Mouse (Mus musculus) neural tube, embryonic 14.5 days (tissue): ENCODE measurements at regions not wholly inside any gene's neighbourhood (a gene's known extent, or its start where the extent isn't known, plus 50 kb on each side); places are given as distances from the start of the nearest gene placed in this dataset.
A peak's percentile ranks its signal among the peaks of the same experiment; 100 is the strongest.

Source experiments
- ATAC-seq: fragments of 200-750 bp; cut with Nextera tagmentation; 2 replicates; pipeline ENCODE4 v1.8.0; 2017; ENCODE audit warnings: low read depth, mild to moderate bottlenecking, moderate TSS enrichment, moderate library complexity
- H3K27ac ChIP-seq: fragments of 300-500 bp; sonication (generic); 2 replicates; pipeline ENCODE4 v1.5.1; 2014; ENCODE audit warnings: low read depth, mild to moderate bottlenecking, control low read depth, low read length, moderate library complexity, mixed read lengths
- H3K27me3 ChIP-seq: fragments of 300-500 bp; sonication (generic); 2 replicates; pipeline ENCODE4 v1.6.1; 2014; ENCODE audit warnings: low read length; ENCODE audit not compliant: control insufficient read depth, insufficient read depth
- H3K36me3 ChIP-seq: fragments of 300-500 bp; sonication (generic); 2 replicates; pipeline ENCODE4 v1.6.1; 2014; ENCODE audit warnings: low read length, mixed read lengths; ENCODE audit not compliant: control insufficient read depth, insufficient read depth
- H3K4me1 ChIP-seq: fragments of 300-500 bp; sonication (generic); 2 replicates; pipeline ENCODE4 v1.6.1; 2014; ENCODE audit warnings: low read length; ENCODE audit not compliant: control insufficient read depth, insufficient read depth
- H3K4me2 ChIP-seq: fragments of 300-500 bp; sonication (generic); 2 replicates; pipeline ENCODE4 v1.6.1; 2014; ENCODE audit warnings: mild to moderate bottlenecking, low read depth, low read length, control low read depth
- H3K4me3 ChIP-seq: fragments of 300-500 bp; sonication (generic); 2 replicates; pipeline ENCODE4 v1.5.1; 2014; ENCODE audit warnings: low read depth, low read length, control low read depth, mixed read lengths
- H3K9ac ChIP-seq: fragments of 300-500 bp; sonication (generic); replicated peaks from 2 replicates; pipeline ENCODE4 v1.6.1; 2014; ENCODE audit warnings: low read depth, mild to moderate bottlenecking, control low read depth, low read length, mixed read lengths
- H3K9me3 ChIP-seq: fragments of 300-500 bp; sonication (generic); 2 replicates; pipeline ENCODE4 v1.6.1; 2016; ENCODE audit warnings: low read length; ENCODE audit not compliant: control insufficient read depth
- WGBS: fragments of 180-500 bp; shearing (Covaris S2); extraction: QIAGEN DNeasy Blood & Tissue Kit; methylation state at CpG from one replicate; pipeline ENCODE4 v1.1.7; 2014; 5-methylcytosine and 5-hydroxymethylcytosine counted together

DNA sequence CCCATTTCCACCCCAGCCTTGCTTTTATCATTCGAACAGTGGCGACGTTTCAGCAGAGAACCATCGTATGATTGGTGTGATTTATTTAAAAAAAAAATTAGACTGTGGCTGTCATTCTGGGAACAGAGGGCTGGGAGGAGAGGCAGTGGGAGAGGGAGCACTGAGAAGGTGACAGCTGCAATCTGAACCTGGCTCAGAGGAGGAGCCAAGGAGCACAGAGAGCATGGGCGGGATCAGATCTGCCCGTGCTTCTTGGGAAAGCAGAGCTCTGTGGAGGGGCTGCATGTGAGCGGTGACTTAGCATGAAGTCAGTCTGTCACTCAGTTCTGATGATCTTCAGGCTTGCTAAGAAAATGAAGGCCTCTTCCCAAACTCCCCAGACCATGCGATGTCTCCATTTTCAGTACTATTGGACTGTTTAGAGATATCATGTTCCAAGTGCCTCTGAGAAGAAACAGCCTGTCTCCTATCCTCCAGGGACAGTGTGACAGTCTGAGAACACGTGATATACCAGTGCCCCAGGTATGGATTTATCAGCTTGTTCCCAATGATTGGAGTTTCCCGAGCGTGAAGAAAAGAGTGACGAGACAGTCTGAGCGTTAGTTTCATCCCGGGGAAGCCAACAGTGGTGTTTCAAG, 129.3 kb downstream of the Nufip1 start:
- H3K9me3 ChIP-seq: no peaks in the 10 kb centered on the region
- H3K4me3 ChIP-seq: no peak overlapping the region
- no peak overlapping the region for H3K27ac ChIP-seq
- H3K36me3 ChIP-seq: no peaks in the 10 kb centered on the region
- H3K9ac ChIP-seq: no peak overlapping the region
- ATAC-seq: no peak
- H3K27me3 ChIP-seq: no peaks in the 10 kb centered on the region
- H3K4me1 ChIP-seq: no peaks in the 10 kb centered on the region
- WGBS: 85% methylated on average over 14 of the region's 14 CpGs
- no peak overlapping the region for H3K4me2 ChIP-seq

DNA sequence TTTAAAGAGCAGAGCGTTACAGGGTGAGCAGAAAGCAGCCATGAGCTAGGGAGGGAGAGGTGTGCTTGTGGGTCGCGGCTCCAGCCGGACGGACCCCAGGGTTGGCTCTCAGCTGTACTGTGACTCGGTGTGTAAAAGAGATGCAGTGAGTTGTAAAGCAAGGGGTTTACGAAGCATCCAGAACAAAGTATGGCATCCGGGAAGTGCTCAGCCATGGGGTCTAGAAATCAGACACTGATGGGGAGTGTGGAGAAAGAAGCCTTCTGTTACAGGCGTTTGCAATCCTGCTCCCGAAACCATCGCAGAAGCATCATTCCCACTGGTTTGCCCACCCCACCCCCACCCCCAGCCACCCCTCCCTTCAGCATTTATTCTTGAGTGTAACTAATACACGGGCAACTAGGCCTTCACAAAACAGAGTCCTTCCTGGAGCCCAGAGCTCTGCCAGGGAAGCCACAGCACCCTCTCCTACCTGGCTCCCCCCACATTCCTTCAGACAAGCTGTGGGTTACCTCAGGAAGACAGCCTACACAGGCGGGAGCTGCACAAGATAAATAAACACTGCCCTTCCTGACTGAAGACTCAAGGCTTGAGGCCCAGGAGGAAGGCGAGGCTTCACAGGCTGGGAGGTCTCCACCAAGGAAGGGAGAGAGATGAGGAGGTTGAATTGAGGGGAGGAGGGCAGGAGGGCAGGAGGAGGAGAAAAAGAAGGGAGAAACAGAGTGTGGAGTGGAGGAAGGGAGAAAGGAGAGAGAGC, 133.1 kb downstream of the Nufip1 start:
- H3K36me3 ChIP-seq: no peaks in the 10 kb centered on the region
- no peak overlapping the region for H3K4me2 ChIP-seq
- ATAC-seq: 0 out of 2 replicates have a peak, but pooled peaks have one; percentile 23
- H3K9me3 ChIP-seq: no peaks in the 10 kb centered on the region
- H3K4me3 ChIP-seq: no peak overlapping the region
- 54% methylated on average over 14 of the region's 14 CpGs for WGBS
- H3K9ac ChIP-seq: no peak overlapping the region
- H3K27ac ChIP-seq: peak overlapping the region; percentile 69
- no peaks in the 10 kb centered on the region for H3K4me1 ChIP-seq
- no peaks in the 10 kb centered on the region for H3K27me3 ChIP-seq

DNA sequence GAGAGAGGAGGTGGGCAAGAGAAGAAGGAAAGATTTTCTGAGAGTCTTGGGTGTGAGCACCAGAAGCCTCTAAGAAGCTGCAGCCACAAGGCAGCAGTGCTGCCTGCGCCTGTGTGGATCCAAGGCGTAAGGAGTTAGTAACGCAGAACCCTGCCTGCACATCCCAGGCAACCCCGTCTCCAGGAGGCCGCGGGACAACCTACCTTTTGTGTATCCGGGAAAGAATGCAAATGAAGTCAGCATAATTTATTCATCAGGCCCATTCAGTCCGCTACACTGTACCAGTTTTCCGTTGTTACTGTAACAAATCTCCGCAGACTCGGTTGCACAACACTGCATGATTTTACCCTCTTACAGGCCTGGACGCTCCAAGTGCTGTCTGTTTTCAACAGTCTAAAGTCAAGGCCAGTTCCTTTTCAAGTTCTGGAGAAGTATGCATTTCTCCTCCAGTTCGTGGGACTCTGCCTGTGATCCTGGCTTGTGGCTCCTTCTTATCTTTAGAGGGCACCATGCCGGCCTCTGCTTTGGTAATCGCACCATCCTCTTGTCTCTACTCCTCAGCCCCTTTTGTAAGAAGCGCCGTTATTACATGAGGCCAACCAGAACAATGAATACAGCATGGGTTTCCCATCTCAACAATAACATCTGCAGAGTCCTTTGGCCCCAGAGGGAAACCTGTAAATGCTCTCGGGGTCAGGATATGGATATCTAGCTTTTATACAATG, 133.8 kb downstream of the Nufip1 start:
- ATAC-seq: peak; percentile 88
- Histone ChIP-seq H3K9me3 (no peaks in the 10 kb centered on the region), H3K27me3 (no peaks in the 10 kb centered on the region), H3K4me2 (peak overlapping the region; percentile 20; the same call in 1 of the 2 replicates), H3K4me3 (no peak overlapping the region), H3K4me1 (no peaks in the 10 kb centered on the region), H3K9ac (no peak overlapping the region), H3K36me3 (no peaks in the 10 kb centered on the region), H3K27ac (peak overlapping the region; percentile 69)
- WGBS: 23% methylated on average over 18 of the region's 18 CpGs

DNA sequence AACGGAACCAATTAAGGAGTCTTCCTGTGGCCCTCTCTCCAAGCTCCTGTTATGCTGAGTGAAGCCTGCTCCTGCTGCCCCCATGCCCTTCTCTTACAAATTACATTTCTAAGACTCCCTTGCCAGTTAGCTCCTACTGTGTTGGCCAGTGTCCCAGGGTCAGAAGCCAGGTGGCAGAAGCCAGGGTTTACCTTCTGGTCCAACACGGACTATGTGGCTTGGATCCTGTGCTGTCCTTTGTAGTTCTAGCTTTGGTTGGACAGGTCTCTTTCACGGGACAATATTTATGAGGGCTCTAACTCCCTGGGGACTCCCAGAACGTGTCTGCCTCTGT, 134.3 kb downstream of the Nufip1 start:
- Histone ChIP-seq H3K27me3 (no peaks in the 10 kb centered on the region), H3K9me3 (no peaks in the 10 kb centered on the region), H3K4me3 (no peak overlapping the region), H3K36me3 (no peaks in the 10 kb centered on the region), H3K9ac (no peak overlapping the region), H3K27ac (0 out of 2 replicates have a peak overlapping the region, but pooled peaks have one; percentile 4), H3K4me2 (no peak overlapping the region), H3K4me1 (no peaks in the 10 kb centered on the region)
- 32% methylated on average over 4 of the region's 4 CpGs for WGBS
- ATAC-seq: no peak; the same call in 1 of the 2 replicates

DNA sequence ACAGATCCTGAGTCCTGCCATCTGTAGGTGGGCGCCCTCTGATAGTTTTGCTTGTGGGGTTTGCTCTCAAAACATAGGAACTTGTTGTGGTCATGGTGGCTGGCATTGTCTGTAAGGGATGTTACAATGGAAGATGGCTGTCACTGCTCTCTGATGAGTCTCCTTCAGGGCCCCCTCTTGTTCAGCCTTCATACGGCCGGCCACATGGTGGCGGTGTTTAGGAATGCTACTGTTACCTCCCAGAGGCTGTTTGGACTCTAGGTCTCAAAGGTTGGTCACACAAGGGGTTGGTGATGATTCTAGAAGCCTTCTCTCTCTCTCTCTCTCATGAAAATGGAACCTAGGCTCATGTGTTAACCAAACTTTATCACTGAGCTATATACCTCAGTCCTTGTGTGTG, 137.0 kb downstream of the Nufip1 start:
- H3K9ac ChIP-seq: no peak overlapping the region

DNA sequence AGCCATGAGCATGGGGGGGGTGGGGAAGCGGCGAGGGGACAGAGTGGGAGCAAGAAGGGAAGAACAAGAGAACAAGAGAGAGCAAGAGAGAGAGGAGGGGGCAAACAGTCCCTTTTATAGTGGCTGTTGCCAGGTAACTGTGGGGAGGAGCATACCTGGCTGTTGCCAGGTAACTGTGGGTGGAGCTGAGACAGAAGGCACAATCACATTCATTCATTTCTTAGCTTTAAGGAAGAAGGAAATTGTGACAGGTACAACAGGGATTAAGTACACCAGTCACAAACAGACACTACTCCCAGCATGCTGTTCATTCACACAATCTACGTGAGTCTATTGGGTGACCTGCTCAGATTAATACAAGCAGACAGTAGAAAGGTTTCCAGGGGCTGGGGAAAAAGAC, 143.2 kb downstream of the Nufip1 start:
- 41% methylated on average over 3 of the region's 3 CpGs for WGBS
- ATAC-seq: no peak
- Histone ChIP-seq H3K9ac (no peak overlapping the region), H3K27ac (no peak overlapping the region), H3K4me3 (no peak overlapping the region), H3K4me1 (peaks cover 6% of the 10 kb centered on the region; the same call in 1 of the 2 replicates), H3K4me2 (no peak overlapping the region), H3K27me3 (no peaks in the 10 kb centered on the region), H3K36me3 (no peaks in the 10 kb centered on the region), H3K9me3 (no peaks in the 10 kb centered on the region)

More for the DNA sequence above, 137.0 kb downstream of the Nufip1 start:
- no peak for ATAC-seq
- no peak overlapping the region for H3K27ac ChIP-seq
- no peak overlapping the region for H3K4me2 ChIP-seq
- H3K4me3 ChIP-seq: no peak overlapping the region
- no peaks in the 10 kb centered on the region for H3K27me3 ChIP-seq
- H3K36me3 ChIP-seq: no peaks in the 10 kb centered on the region
- no peaks in the 10 kb centered on the region for H3K9me3 ChIP-seq
- no peaks in the 10 kb centered on the region for H3K4me1 ChIP-seq
- WGBS: 89% methylated on average over 4 of the region's 4 CpGs

DNA sequence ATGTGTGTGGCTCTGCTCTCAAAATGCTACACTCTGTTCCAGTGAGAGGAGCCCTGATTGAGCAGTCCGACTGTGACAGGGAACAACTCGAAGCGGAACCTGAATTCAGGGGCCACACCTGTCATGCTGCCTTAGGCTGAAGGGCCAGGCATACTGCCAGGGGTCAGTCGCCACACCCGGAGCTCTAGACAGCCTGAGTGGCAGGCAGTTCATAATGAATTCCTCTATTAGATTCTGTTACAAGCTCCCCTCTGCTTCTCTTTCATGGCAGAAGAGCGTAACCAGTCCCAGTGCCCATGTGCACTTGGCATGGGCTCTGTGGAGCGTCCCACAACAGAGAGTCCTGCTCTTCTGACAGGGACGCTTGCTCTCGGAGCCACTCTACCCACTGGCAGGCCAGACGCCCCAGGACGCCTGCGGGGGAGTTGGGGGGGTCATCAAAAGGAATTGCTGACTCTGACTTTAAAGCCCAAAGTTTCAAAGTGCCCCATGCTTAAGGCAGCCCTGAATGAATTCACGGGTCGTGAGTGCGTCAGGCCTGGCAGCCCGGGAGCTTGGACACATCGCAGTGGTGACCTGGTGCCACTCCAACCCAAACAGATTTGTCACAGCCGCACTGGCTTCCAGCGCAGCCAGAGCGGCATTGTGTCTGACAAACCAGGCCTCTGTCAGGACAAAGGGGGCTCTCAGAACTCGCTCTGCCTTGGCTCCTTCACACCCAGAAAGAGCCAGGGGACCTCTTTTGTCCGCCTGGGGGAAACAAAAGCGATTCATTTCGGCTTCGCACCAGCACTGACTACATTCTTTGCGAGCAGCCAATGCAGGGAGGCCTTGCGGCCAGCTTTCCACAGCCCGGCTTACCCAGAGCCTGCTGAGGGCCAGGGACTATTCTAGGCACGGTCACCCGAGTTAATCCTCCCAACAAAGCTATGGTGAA, 144.1 kb downstream of the Nufip1 start:
- ATAC-seq: peak; percentile 91
- Histone ChIP-seq H3K9ac (0 out of 2 replicates have a peak overlapping the region, but pooled peaks have one; percentile 11), H3K9me3 (no peaks in the 10 kb centered on the region), H3K4me2 (peak overlapping the region; percentile 14; the same call in 1 of the 2 replicates), H3K27me3 (no peaks in the 10 kb centered on the region), H3K4me1 (peaks cover 6% of the 10 kb centered on the region; the same call in 1 of the 2 replicates), H3K27ac (peak overlapping the region; percentile 52), H3K4me3 (no peak overlapping the region), H3K36me3 (no peaks in the 10 kb centered on the region)
- 10% methylated on average over 30 of the region's 30 CpGs for WGBS

DNA sequence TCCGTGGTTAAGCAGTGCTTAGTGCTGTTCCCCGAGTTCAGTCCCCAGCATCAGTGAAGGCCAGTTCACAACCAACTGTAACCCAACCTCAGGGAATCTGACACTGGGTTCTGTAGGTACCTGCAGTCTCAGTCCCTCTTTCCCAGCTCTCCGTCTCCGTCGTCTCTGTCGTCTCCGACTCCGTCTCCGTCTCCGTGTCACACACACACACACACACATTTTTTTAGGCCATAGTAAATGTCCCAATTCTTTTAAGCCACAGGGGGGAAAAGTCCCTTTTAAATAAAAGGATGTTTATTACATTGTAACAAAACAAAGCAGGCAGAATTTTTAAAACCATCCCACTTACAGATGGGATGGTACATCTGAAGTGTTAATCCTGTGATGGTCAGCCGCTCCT, 145.3 kb downstream of the Nufip1 start:
- H3K4me1 ChIP-seq: peaks cover 6% of the 10 kb centered on the region; the same call in 1 of the 2 replicates
- H3K4me2 ChIP-seq: no peak overlapping the region
- no peak for ATAC-seq
- WGBS: 75% methylated on average over 11 of the region's 11 CpGs
- H3K9me3 ChIP-seq: no peaks in the 10 kb centered on the region
- peak overlapping the region; percentile 52; the same call in 1 of the 2 replicates for H3K27ac ChIP-seq
- no peak overlapping the region for H3K4me3 ChIP-seq
- no peaks in the 10 kb centered on the region for H3K27me3 ChIP-seq
- H3K9ac ChIP-seq: no peak overlapping the region
- no peaks in the 10 kb centered on the region for H3K36me3 ChIP-seq
